Mouse (Mus musculus) kidney, adult 2 months (tissue): ENCODE measurements at regions not wholly inside any gene's neighbourhood (a gene's known extent, or its start where the extent isn't known, plus 50 kb on each side); places are given as distances from the start of the nearest gene placed in this dataset.

Experiments
- CTCF ChIP-seq: fragments of 200-500 bp; conservative IDR thresholded peaks from 2 replicates; pipeline ENCODE4 v1.5.1; 2011; ENCODE audit warnings: low read depth, mild to moderate bottlenecking, control low read depth, low read length, moderate library complexity, mixed read lengths; ENCODE audit not compliant: insufficient read depth, insufficient read length
- POLR2A ChIP-seq: fragments of 200-500 bp; IDR thresholded peaks from one replicate; pipeline ENCODE4 v1.6.1; 2011; ENCODE audit warnings: low read depth, low read length, control low read depth

- TF ChIP-seq CTCF (no peak), POLR2A (no peak)
Measured at GRCm38 (mm10) chr10:106122952-106123351, 281.8 kb upstream of the Mettl25 start.
